Mouse (Mus musculus) naive thymus-derived CD4-positive, alpha-beta T cell, adult 2 months (primary cell): ENCODE data around the gene Cfap43.

Experiments used
- DNase-seq: peaks from one replicate; pipeline ENCODE4 v3.0.0-alpha.2; 2011; ENCODE audit warnings: low read depth

Cfap43 gene

GRCm38 (mm10) chr19:47713457-47713856, 205.6 kb downstream of the Cfap43 start:
- DNase-seq = no peak

- DNase-seq = no peak
Measured at GRCm38 (mm10) chr19:47710376-47710775, 208.7 kb downstream of the Cfap43 start.

DNA sequence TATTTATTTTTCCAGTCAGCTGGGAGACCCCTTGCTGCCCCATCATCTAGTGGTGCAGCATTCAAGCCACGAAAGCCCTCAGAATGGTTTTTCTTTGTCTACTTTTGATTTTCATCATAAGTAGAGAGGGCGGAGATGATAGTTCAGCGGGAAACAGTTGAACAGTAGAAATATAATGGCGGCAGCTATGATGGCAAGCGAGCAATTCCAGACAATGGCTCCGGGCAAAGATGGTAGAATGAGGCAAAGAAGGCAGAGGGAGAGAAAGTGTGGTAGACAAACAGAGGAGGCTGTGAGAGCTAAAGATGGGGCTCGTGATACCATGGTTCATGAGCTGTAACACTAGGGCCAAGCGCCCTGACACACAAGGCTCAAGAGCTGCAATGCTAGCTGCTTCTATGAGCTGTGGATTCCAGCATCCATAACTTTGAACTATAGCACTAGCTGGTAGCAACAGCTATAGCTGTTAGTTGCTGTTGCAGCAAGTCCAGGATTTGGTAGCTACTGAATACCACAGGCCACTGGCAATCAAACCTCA, 213.2 kb downstream of the Cfap43 start:
- no peak for DNase-seq

DNA sequence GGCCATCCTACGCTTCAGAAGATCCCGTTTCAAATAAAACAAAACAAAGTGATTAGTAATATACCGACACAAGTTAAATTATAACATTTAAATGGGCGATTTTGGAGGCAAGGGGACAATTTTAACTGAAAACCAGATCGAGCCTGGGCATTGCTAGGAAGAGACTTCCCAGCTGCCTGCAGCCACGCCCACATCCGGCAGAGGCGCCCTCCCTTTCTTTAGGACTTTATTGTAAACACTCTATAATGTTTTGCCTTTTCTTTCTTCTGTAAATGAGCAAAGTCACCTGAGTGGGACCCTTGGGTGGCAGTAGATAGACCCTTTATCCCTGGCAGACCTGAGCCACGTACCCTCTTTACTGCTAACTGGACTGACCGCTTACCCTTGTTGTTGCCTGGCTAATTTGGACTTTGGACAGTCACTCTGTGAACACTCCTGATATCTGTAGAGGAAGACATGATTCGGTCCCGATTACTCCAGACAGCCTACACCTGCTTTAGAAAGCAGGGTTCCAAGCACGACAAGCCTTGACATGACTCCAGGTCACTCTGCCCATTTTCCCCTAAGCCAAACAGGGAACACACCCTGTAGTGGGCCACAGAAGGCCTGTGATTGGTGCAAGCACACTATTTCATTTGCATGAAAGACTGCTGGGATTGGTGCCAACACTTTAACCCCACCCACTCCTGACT, 213.9 kb downstream of the Cfap43 start:
- DNase-seq = no peak

GRCm38 (mm10) chr19:47700509-47700908, 218.6 kb downstream of the Cfap43 start:
- DNase-seq = no peak

GRCm38 (mm10) chr19:47699743-47700142, 219.3 kb downstream of the Cfap43 start:
- DNase-seq = no peak

DNA sequence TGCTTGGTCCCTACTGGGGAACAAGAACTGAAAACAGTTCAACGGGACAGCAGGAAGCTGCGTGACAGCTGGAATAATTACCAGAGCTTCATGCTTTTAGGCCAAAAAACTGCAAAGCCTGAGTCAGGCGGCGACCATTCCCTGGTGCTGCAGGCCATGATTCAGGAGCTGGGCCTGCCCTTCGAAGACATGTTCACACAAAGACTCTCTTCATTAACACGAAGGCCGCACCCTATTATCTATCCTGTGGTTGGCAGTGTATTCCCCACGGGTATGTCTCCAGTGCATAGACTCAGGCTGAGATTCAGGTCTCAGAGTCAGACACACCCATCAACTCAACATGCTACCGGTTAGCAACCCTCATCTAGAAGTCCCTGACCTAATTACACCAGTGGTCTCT, 220.8 kb downstream of the Cfap43 start:
- DNase-seq = no peak

- no peak for DNase-seq
Measured at GRCm38 (mm10) chr19:47697067-47697466, 222.0 kb downstream of the Cfap43 start.

DNA sequence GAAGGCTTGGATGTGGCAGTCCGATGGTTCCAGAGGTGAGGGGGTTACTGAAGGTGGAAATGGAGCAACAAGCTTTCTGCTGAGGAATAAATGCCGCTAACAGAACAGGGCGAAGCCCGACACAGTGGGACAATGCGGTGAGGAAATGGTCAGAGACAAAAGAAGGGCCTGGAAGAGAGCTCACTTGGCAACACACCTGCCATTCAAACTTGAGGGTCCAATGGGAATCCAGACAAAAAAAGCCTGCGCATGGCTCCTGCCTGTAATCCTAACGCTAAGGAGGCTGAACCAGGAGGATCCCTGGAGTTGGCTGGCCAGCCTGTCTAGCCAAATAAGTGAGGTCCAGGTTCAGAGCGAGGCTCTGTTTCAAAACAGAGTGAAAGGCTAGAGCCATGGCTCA, 222.7 kb downstream of the Cfap43 start:
- DNase-seq = no peak

GRCm38 (mm10) chr19:47695725-47696124, 223.4 kb downstream of the Cfap43 start:
- DNase-seq = no peak

GRCm38 (mm10) chr19:47691994-47692393, 227.1 kb downstream of the Cfap43 start, which contains the start of gene Col17a1:
TSS of gene Col17a1 (minus strand) at chr19:47692094.
- DNase-seq = no peak

DNA sequence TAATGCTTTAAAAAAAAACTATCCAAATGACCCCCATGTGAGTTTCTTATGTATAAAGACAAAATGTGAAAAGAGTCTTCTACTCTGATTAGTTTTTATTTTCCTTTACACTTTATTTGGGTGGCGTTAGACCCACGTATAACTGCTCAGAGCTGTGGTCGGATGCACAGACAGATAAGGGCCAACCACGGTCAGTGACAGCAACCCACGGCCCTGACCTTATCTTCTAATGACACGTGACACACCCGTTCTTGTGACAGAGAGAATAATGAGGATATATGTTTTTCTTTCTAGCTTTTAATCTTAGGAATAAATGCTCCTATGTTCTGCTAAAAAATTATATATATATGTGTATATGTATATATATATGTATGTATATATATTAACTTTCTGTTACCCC, 229.5 kb downstream of the Cfap43 start:
- DNase-seq = no peak
